Mouse (Mus musculus): Measurements from ENCODE around the gene Ldb2. TPM values are rescaled to one million over a fixed set of nuclear protein-coding genes. Genes with fewer than 3 reads are reported as not detected.

Ldb2 gene
- total and polyA plus RNA-seq, 2 experiments from 2014 or later, result 47.6 to 66.5 TPM

GRCm38 (mm10) chr5:44727995-44728394 is 71.5 kb downstream of the Ldb2 start:
- H3K36me3 ChIP-seq (ENCODE audit: insufficient read depth, low read length), result no peaks in the 10 kb centered on the region
- TF ChIP-seq CTCF (IDR thresholded peaks at IDR 0.05), result no peak
- no peak overlapping the region for H3K4me3 ChIP-seq (ENCODE audit: low read depth, low read length)
- ATAC-seq (ENCODE audit: low FRiP score) (no peak), DNase-seq (ENCODE audit: low spot score) (no peak)
- no peak overlapping the region for H3K9ac ChIP-seq (replicated peaks; ENCODE audit: low read length, poor library complexity, severe bottlenecking)
- no peaks in the 10 kb centered on the region for H3K27me3 ChIP-seq (ENCODE audit: insufficient read depth, low read length)
- no peaks in the 10 kb centered on the region for H3K4me1 ChIP-seq (ENCODE audit: insufficient read depth, low read length)
- no peak overlapping the region for H3K4me2 ChIP-seq (ENCODE audit: low read depth, low read length, poor library complexity, severe bottlenecking)
- no peaks in the 10 kb centered on the region for H3K9me3 ChIP-seq (ENCODE audit: low read length)
- WGBS, result 95% methylated on average over 11 of the region's 11 CpGs
- H3K27ac ChIP-seq (ENCODE audit: low read depth, low read length), result no peak overlapping the region

- Histone ChIP-seq H3K9me3 (ENCODE audit: low read length) (no peaks in the 10 kb centered on the region), H3K27ac (ENCODE audit: low read depth, low read length) (peak overlapping the region; percentile 69), H3K4me1 (ENCODE audit: insufficient read depth, low read length) (no peaks in the 10 kb centered on the region), H3K4me2 (ENCODE audit: low read depth, low read length, poor library complexity, severe bottlenecking) (no peak overlapping the region), H3K9ac (replicated peaks; ENCODE audit: low read length, poor library complexity, severe bottlenecking) (no peak overlapping the region), H3K27me3 (ENCODE audit: insufficient read depth, low read length) (no peaks in the 10 kb centered on the region), H3K4me3 (ENCODE audit: low read depth, low read length) (no peak overlapping the region), H3K36me3 (ENCODE audit: insufficient read depth, low read length) (no peaks in the 10 kb centered on the region)
- 62% methylated on average over 14 of the region's 14 CpGs for WGBS
- no peak for TF ChIP-seq CTCF (IDR thresholded peaks at IDR 0.05)
- ATAC-seq (ENCODE audit: low FRiP score), result peak; percentile 61
- DNase-seq (ENCODE audit: low spot score), result peak; percentile 21
Measured at GRCm38 (mm10) chr5:44726546-44727476, 72.7 kb downstream of the Ldb2 start.

- no peak overlapping the region for H3K27ac ChIP-seq (ENCODE audit: low read depth, low read length)
- H3K9me3 ChIP-seq (ENCODE audit: low read length), result no peaks in the 10 kb centered on the region
- no peak overlapping the region for H3K9ac ChIP-seq (replicated peaks; ENCODE audit: low read length, poor library complexity, severe bottlenecking)
- no peak overlapping the region for H3K4me3 ChIP-seq (ENCODE audit: low read depth, low read length)
- DNase-seq (ENCODE audit: low spot score) (no peak), ATAC-seq (ENCODE audit: low FRiP score) (no peak)
- no peak overlapping the region for H3K4me2 ChIP-seq (ENCODE audit: low read depth, low read length, poor library complexity, severe bottlenecking)
- no peaks in the 10 kb centered on the region for H3K27me3 ChIP-seq (ENCODE audit: insufficient read depth, low read length)
- no peaks in the 10 kb centered on the region for H3K36me3 ChIP-seq (ENCODE audit: insufficient read depth, low read length)
- 89% methylated on average over 2 of the region's 2 CpGs for WGBS
- H3K4me1 ChIP-seq (ENCODE audit: insufficient read depth, low read length), result no peaks in the 10 kb centered on the region
- no peak for TF ChIP-seq CTCF (IDR thresholded peaks at IDR 0.05)
Measured at GRCm38 (mm10) chr5:44725501-44725900, 74.0 kb downstream of the Ldb2 start.

- Histone ChIP-seq H3K4me3 (ENCODE audit: low read depth, low read length) (no peak overlapping the region), H3K27ac (ENCODE audit: low read depth, low read length) (no peak overlapping the region), H3K27me3 (ENCODE audit: insufficient read depth, low read length) (no peaks in the 10 kb centered on the region), H3K9me3 (ENCODE audit: low read length) (no peaks in the 10 kb centered on the region), H3K36me3 (ENCODE audit: insufficient read depth, low read length) (no peaks in the 10 kb centered on the region), H3K4me1 (ENCODE audit: insufficient read depth, low read length) (no peaks in the 10 kb centered on the region), H3K4me2 (ENCODE audit: low read depth, low read length, poor library complexity, severe bottlenecking) (no peak overlapping the region), H3K9ac (replicated peaks; ENCODE audit: low read length, poor library complexity, severe bottlenecking) (no peak overlapping the region)
- no peak for TF ChIP-seq CTCF (IDR thresholded peaks at IDR 0.05)
- no peak for DNase-seq (ENCODE audit: low spot score)
- no peak for ATAC-seq (ENCODE audit: low FRiP score)
- 81% methylated on average over 1 of the region's 1 CpGs for WGBS
Measured at GRCm38 (mm10) chr5:44719872-44720271, 79.6 kb downstream of the Ldb2 start.

GRCm38 (mm10) chr5:44714508-44714907 is 85.0 kb downstream of the Ldb2 start:
- TF ChIP-seq CTCF (IDR thresholded peaks at IDR 0.05), result no peak
- Histone ChIP-seq H3K27me3 (ENCODE audit: insufficient read depth, low read length) (no peaks in the 10 kb centered on the region), H3K4me3 (ENCODE audit: low read depth, low read length) (no peak overlapping the region), H3K27ac (ENCODE audit: low read depth, low read length) (no peak overlapping the region), H3K4me2 (ENCODE audit: low read depth, low read length, poor library complexity, severe bottlenecking) (no peak overlapping the region), H3K36me3 (ENCODE audit: insufficient read depth, low read length) (no peaks in the 10 kb centered on the region), H3K9ac (replicated peaks; ENCODE audit: low read length, poor library complexity, severe bottlenecking) (no peak overlapping the region), H3K9me3 (ENCODE audit: low read length) (no peaks in the 10 kb centered on the region), H3K4me1 (ENCODE audit: insufficient read depth, low read length) (peaks cover 5% of the 10 kb centered on the region; the same call in 1 of the 2 replicates)
- ATAC-seq (ENCODE audit: low FRiP score) (no peak), DNase-seq (ENCODE audit: low spot score) (no peak)
- 51% methylated on average over 4 of the region's 4 CpGs for WGBS

- ATAC-seq (ENCODE audit: low FRiP score) (peak; percentile 63), DNase-seq (ENCODE audit: low spot score) (peak; percentile 46)
- H3K9me3 ChIP-seq (ENCODE audit: low read length), result no peaks in the 10 kb centered on the region
- H3K4me1 ChIP-seq (ENCODE audit: insufficient read depth, low read length), result peaks cover 5% of the 10 kb centered on the region; the same call in 1 of the 2 replicates
- WGBS, result 14% methylated on average over 5 of the region's 5 CpGs
- peak overlapping the region; percentile 33; the same call in 1 of the 2 replicates for H3K9ac ChIP-seq (replicated peaks; ENCODE audit: low read length, poor library complexity, severe bottlenecking)
- no peak overlapping the region for H3K4me3 ChIP-seq (ENCODE audit: low read depth, low read length)
- H3K4me2 ChIP-seq (ENCODE audit: low read depth, low read length, poor library complexity, severe bottlenecking), result no peak overlapping the region
- H3K36me3 ChIP-seq (ENCODE audit: insufficient read depth, low read length), result no peaks in the 10 kb centered on the region
- H3K27me3 ChIP-seq (ENCODE audit: insufficient read depth, low read length), result no peaks in the 10 kb centered on the region
- H3K27ac ChIP-seq (ENCODE audit: low read depth, low read length), result peak overlapping the region; percentile 71
- no peak for TF ChIP-seq CTCF (IDR thresholded peaks at IDR 0.05)
Measured at GRCm38 (mm10) chr5:44713181-44713789, 86.2 kb downstream of the Ldb2 start.

All from midbrain, postnatal 0 days (tissue).